Mouse (Mus musculus) embryo, embryonic 11 days (tissue): ENCODE measurements around the gene Fitm1.

ENCODE experiments used
- DNase-seq: peaks from one replicate; pipeline ENCODE4 v3.0.0-alpha.2; 2015

The Fitm1 gene

GRCm38 (mm10) chr14:55570588-55570987, 4.8 kb upstream of the Fitm1 start:
- no peak for DNase-seq

- DNase-seq: no peak
Measured at GRCm38 (mm10) chr14:55571760-55572159, 3.7 kb upstream of the Fitm1 start.

GRCm38 (mm10) chr14:55575711-55576110, 294 bp downstream of the Fitm1 start:
- no peak for DNase-seq

GRCm38 (mm10) chr14:55576376-55576775, 959 bp downstream of the Fitm1 start:
- DNase-seq: no peak

- peak; percentile 91 for DNase-seq
Measured at GRCm38 (mm10) chr14:55577871-55578667, 2.7 kb downstream of the Fitm1 start, which contains the start of gene Psme1. TSS of gene Psme1 (plus strand) at chr14:55578123.

GRCm38 (mm10) chr14:55578668-55579269, 3.4 kb downstream of the Fitm1 start:
- DNase-seq: no peak

- no peak for DNase-seq
Measured at GRCm38 (mm10) chr14:55579511-55580496, 4.4 kb downstream of the Fitm1 start.

GRCm38 (mm10) chr14:55580731-55581130, 5.3 kb downstream of the Fitm1 start:
- no peak for DNase-seq

GRCm38 (mm10) chr14:55581981-55582681, 6.7 kb downstream of the Fitm1 start:
- no peak for DNase-seq

GRCm38 (mm10) chr14:55584303-55584701, 8.9 kb downstream of the Fitm1 start:
- DNase-seq: no peak

GRCm38 (mm10) chr14:55584702-55585565, 9.5 kb downstream of the Fitm1 start, which contains the start of gene Emc9:
TSS of gene Emc9 (minus strand) at chr14:55585302.
- DNase-seq: peak; percentile 79

GRCm38 (mm10) chr14:55585566-55585960, 10.1 kb downstream of the Fitm1 start:
- no peak for DNase-seq

- no peak for DNase-seq
Measured at GRCm38 (mm10) chr14:55586149-55586548, 10.7 kb downstream of the Fitm1 start.

- DNase-seq: no peak
Measured at GRCm38 (mm10) chr14:55589271-55589670, 13.9 kb downstream of the Fitm1 start.

- no peak for DNase-seq
Measured at GRCm38 (mm10) chr14:55589771-55590448, 14.5 kb downstream of the Fitm1 start.

- peak; percentile 97 for DNase-seq
Measured at GRCm38 (mm10) chr14:55590748-55591330, 15.4 kb downstream of the Fitm1 start, which contains the start of gene Psme2. TSS of gene Psme2 (minus strand) at chr14:55591113.

- DNase-seq: peak; percentile 94
Measured at GRCm38 (mm10) chr14:55591331-55591891, 16.0 kb downstream of the Fitm1 start, which contains the start of gene Rnf31. TSS of gene Rnf31 (plus strand) at chr14:55591708.

GRCm38 (mm10) chr14:55592226-55592625, 16.8 kb downstream of the Fitm1 start:
- DNase-seq: no peak

- DNase-seq: no peak
Measured at GRCm38 (mm10) chr14:55596036-55596690, 20.7 kb downstream of the Fitm1 start.
